ENCODE assay signal across 9 mouse cellular contexts in genomic region chr5:73359752-73360141, GRCm38 (mm10). TPM values are rescaled to one million over a fixed set of nuclear protein-coding genes. Genes with fewer than 3 reads are reported as not detected.
A peak's percentile ranks its signal among the peaks of the same experiment; 100 is the strongest.
DNase-seq lines count a peak whose midpoint lies in the region; ATAC-seq and TF ChIP-seq lines count a peak whose summit lies in the region.
"Had no signal": no experiment of that assay in that cellular context is flagged by ENCODE, and none has a peak within 500 bp of the region (broad histone marks: within the 10 kb centered on the region; RNA-seq: fewer than 3 reads in every experiment).

No protein-coding gene starts in this region.

- H3K27me3 ChIP-seq in heart, embryonic 14.5 days (ENCODE audit: control insufficient read depth, insufficient read depth, low read length) = no peaks in the 10 kb centered on the region
- no peaks in the 10 kb centered on the region for H3K27me3 ChIP-seq in heart, adult 2 months (ENCODE audit: control insufficient read depth, insufficient read depth, low read length)
- H3K27me3 ChIP-seq in hindbrain, embryonic 12.5 days = no peaks in the 10 kb centered on the region; the same call in 1 of the 2 replicates
- H3K27me3 ChIP-seq in liver, embryonic 16.5 days (ENCODE audit: control insufficient read depth, insufficient read depth, low read depth, low read length) = peaks cover 2% of the 10 kb centered on the region

- WGBS in heart, embryonic 14.5 days = 17% methylated on average over 12 of the region's 12 CpGs
- WGBS in heart, adult 2 months = 33% methylated on average over 12 of the region's 12 CpGs
- 30% methylated on average over 12 of the region's 12 CpGs for WGBS in hindbrain, embryonic 12.5 days
- 34% methylated on average over 12 of the region's 12 CpGs for WGBS in liver, embryonic 16.5 days (ENCODE audit: insufficient replicate concordance)

- no peak for TF ChIP-seq POLR2A in heart, adult 2 months (IDR thresholded peaks at IDR 0.05; ENCODE audit: insufficient read depth, low read depth, low read length)

- no peak overlapping the region for H3K27ac ChIP-seq in heart, embryonic 14.5 days (replicated peaks in 1 of 2; ENCODE audit: control insufficient read depth in 1 of 2, insufficient read depth in 1 of 2, low read depth in 2 of 2, low read length in 2 of 2)
- H3K27ac ChIP-seq in heart, adult 2 months = no peak overlapping the region; the same call in 1 of the 2 replicates
- H3K27ac ChIP-seq in hindbrain, embryonic 12.5 days = no peak overlapping the region
- no peak overlapping the region for H3K27ac ChIP-seq in liver, embryonic 16.5 days (ENCODE audit: low read length)

- no peaks in the 10 kb centered on the region for H3K79me2 ChIP-seq in heart, adult 2 months (replicated peaks; ENCODE audit: control insufficient read depth, insufficient read depth, low read length)

- TF ChIP-seq CTCF in heart, adult 2 months (IDR thresholded peaks at IDR 0.05) = no peak

- no peaks in the 10 kb centered on the region for H3K36me3 ChIP-seq in heart, embryonic 14.5 days (ENCODE audit: control insufficient read depth, insufficient read depth, low read length)
- H3K36me3 ChIP-seq in heart, adult 2 months (ENCODE audit: control insufficient read depth, insufficient read depth, low read length) = no peaks in the 10 kb centered on the region
- H3K36me3 ChIP-seq in hindbrain, embryonic 12.5 days = no peaks in the 10 kb centered on the region
- no peaks in the 10 kb centered on the region for H3K36me3 ChIP-seq in liver, embryonic 16.5 days (ENCODE audit: control insufficient read depth, insufficient read depth)
- H3K36me3 ChIP-seq: G1E had no signal

- H3K9me3 ChIP-seq in heart, embryonic 14.5 days (ENCODE audit: control insufficient read depth, low read length) = no peaks in the 10 kb centered on the region
- no peaks in the 10 kb centered on the region for H3K9me3 ChIP-seq in hindbrain, embryonic 12.5 days (replicated peaks)
- H3K9me3 ChIP-seq in liver, embryonic 16.5 days (replicated peaks; ENCODE audit: control insufficient read depth, low read length) = no peaks in the 10 kb centered on the region
- H3K9me3 ChIP-seq: G1E had no signal

- H3K4me1 ChIP-seq in heart, embryonic 14.5 days (ENCODE audit: control insufficient read depth in 2 of 2, insufficient read depth in 2 of 2, low read length in 2 of 2) = peaks cover 10 to 14% of the 10 kb centered on the region in 2 experiments
- no peaks in the 10 kb centered on the region; the same call in 1 of the 2 replicates for H3K4me1 ChIP-seq in heart, adult 2 months (ENCODE audit: control insufficient read depth, insufficient read depth, low read length)
- no peaks in the 10 kb centered on the region for H3K4me1 ChIP-seq in hindbrain, embryonic 12.5 days
- H3K4me1 ChIP-seq in liver, embryonic 16.5 days (ENCODE audit: control insufficient read depth, low read depth, low read length) = peaks cover 40% of the 10 kb centered on the region

- no peak for ATAC-seq in heart, embryonic 14.5 days (ENCODE audit: insufficient number of reproducible peaks, insufficient read depth, low FRiP score, low read depth)
- no peak for ATAC-seq in hindbrain, embryonic 12.5 days (ENCODE audit: low FRiP score)
- no peak for ATAC-seq in liver, embryonic 16.5 days (ENCODE audit: low read depth)
- no peak for ATAC-seq in inflammation-experienced regulatory T-cells, adult 6 months

- H3K4me2 ChIP-seq in heart, embryonic 14.5 days (ENCODE audit: low read length) = peak overlapping the region; percentile 61
- peak overlapping the region; percentile 36 for H3K4me2 ChIP-seq in hindbrain, embryonic 12.5 days (replicated peaks)
- peak overlapping the region; percentile 12; the same call in 1 of the 2 replicates for H3K4me2 ChIP-seq in liver, embryonic 16.5 days (ENCODE audit: low read depth, low read length)

- peak overlapping the region; percentile 21; the same call in 1 of the 2 replicates for H3K9ac ChIP-seq in heart, embryonic 14.5 days (ENCODE audit: low read length)
- no peak overlapping the region for H3K9ac ChIP-seq in heart, adult 2 months (ENCODE audit: low read depth, low read length)
- H3K9ac ChIP-seq in hindbrain, embryonic 12.5 days = no peak overlapping the region
- no peak overlapping the region for H3K9ac ChIP-seq in liver, embryonic 16.5 days (ENCODE audit: low read depth, low read length)

- intact Hi-C loops in heart, adult 2 months (cut with DNase I) = no loop called here

- DNase-seq in heart, adult 2 months = no peak
- peak; percentile 91 for DNase-seq in R1 (ENCODE audit: low read depth, low spot score)
- no peak for DNase-seq in ovary, postnatal 14 days (ENCODE audit: low spot score)
- no peak for DNase-seq in adrenal gland, adult 2 months

- TF ChIP-seq EP300 in heart, adult 2 months (IDR thresholded peaks at IDR 0.05; ENCODE audit: insufficient read depth, low read depth, low read length) = no peak

- peak overlapping the region; percentile 7 to 21; a peak in 3 of 4 replicates for H3K4me3 ChIP-seq in heart, embryonic 14.5 days (ENCODE audit: control insufficient read depth in 1 of 2, insufficient read depth in 1 of 2, low read depth in 1 of 2, low read length in 2 of 2)
- no peak overlapping the region for H3K4me3 ChIP-seq in heart, adult 2 months
- H3K4me3 ChIP-seq in hindbrain, embryonic 12.5 days = no peak overlapping the region
- H3K4me3 ChIP-seq in liver, embryonic 16.5 days (ENCODE audit: low read depth, low read length) = no peak overlapping the region

RNA-seq across cellular contexts. Expression of gene Ociad2, which starts 18.9 kb away (rescaled TPM):
- polyA plus RNA-seq in heart, embryonic 14.5 days (2014; fragmentation: Nextera tagmentation; extraction: Ambion mirVana) = 21.1 and 22.2 TPM in 2 replicates
- 10 to 100 TPM in 1 of 2 experiments, 1 to 10 TPM in 1; 9.0 to 10.5 TPM for total RNA-seq in heart, adult 2 months (2021)
- polyA plus RNA-seq in heart, adult 2 months (2012; rRNA removed) = 1.6 and 4.8 TPM in 2 replicates
- polyA plus RNA-seq in hindbrain, embryonic 12.5 days (2016; fragmentation: Nextera tagmentation; extraction: Ambion mirVana) = 12.7 and 16.4 TPM in 2 replicates
- 6.2 and 7.4 TPM in 2 replicates for polyA plus RNA-seq in liver, embryonic 16.5 days (2015; fragmentation: Nextera tagmentation; extraction: Ambion mirVana)
- total RNA-seq in adrenal gland, adult 2 months (2021) = 10 to 100 TPM; 19.3 to 32.9 TPM
- 0.83 and 1.1 TPM in 2 replicates for polyA plus RNA-seq in adrenal gland, adult 2 months (2012; rRNA removed)
- 1 to 10 TPM in 2 of 3 experiments, under 1 TPM in 1; 0.32 to 2.7 (median 1.2) TPM for polyA plus RNA-seq in inflammation-experienced regulatory T-cells, adult 6 months (2017; shearing (Covaris generic))
- polyA plus RNA-seq: G1E had no signal

RNA-seq across cellular contexts. Expression of gene Cwh43, which starts 46.1 kb away (rescaled TPM):
- polyA plus RNA-seq in heart, embryonic 14.5 days (2014; fragmentation: Nextera tagmentation; extraction: Ambion mirVana) = not detected in 2 replicates
- not detected for total RNA-seq in heart, adult 2 months (2021)
- not detected in 2 replicates for polyA plus RNA-seq in heart, adult 2 months (2012; rRNA removed)
- polyA plus RNA-seq in hindbrain, embryonic 12.5 days (2016; fragmentation: Nextera tagmentation; extraction: Ambion mirVana) = 0.20 TPM in 1 of 2 replicates, not detected in the other
- polyA plus RNA-seq in liver, embryonic 16.5 days (2015; fragmentation: Nextera tagmentation; extraction: Ambion mirVana) = not detected in 2 replicates
- under 1 TPM in 1 of 2 experiments, not detected in 1; 0.14 TPM for total RNA-seq in adrenal gland, adult 2 months (2021)
- polyA plus RNA-seq in adrenal gland, adult 2 months (2012; rRNA removed) = not detected in 2 replicates
- not detected for polyA plus RNA-seq in inflammation-experienced regulatory T-cells, adult 6 months (2017; shearing (Covaris generic))
- total RNA-seq: G1E had no signal
- polyA plus RNA-seq: G1E had no signal

Comparison
In these comparisons a context has a peak if more than half of its experiments do, and no peak if none do; other contexts are left out.
1. H3K4me3 ChIP-seq: peak in heart, embryonic 14.5 days (2 of 2); none in heart, adult 2 months (single experiment), hindbrain, embryonic 12.5 days (single experiment) and liver, embryonic 16.5 days (single experiment).
2. Peak in every context shown above with its lines, with median percentiles within 50 percentile points of each other: H3K4me2 ChIP-seq.